Mouse (Mus musculus): Measurements from ENCODE around the gene Cntln.
A peak's percentile ranks its signal among the peaks of the same experiment; 100 is the strongest.

Cntln gene

GRCm38 (mm10) chr4:85049933-85050553 is 165.9 kb downstream of the Cntln start:
- no peak for DNase-seq (ENCODE audit: low read depth, low spot score)

GRCm38 (mm10) chr4:85054616-85055015 is 170.5 kb downstream of the Cntln start:
- no peak for DNase-seq (ENCODE audit: low read depth, low spot score)

- DNase-seq (ENCODE audit: low read depth, low spot score), result no peak
These were observed 175.5 kb downstream of the Cntln start for GRCm38 (mm10) chr4:85059598-85059997.

- no peak for DNase-seq (ENCODE audit: low read depth, low spot score)
These were observed 177.6 kb downstream of the Cntln start for GRCm38 (mm10) chr4:85061676-85062075.

- DNase-seq (ENCODE audit: low read depth, low spot score), result no peak
These were observed 211.9 kb downstream of the Cntln start for GRCm38 (mm10) chr4:85096033-85096432.

GRCm38 (mm10) chr4:85096682-85097081 is 212.6 kb downstream of the Cntln start:
- DNase-seq (ENCODE audit: low read depth, low spot score), result peak; percentile 74

- DNase-seq (ENCODE audit: low read depth, low spot score), result no peak
These were observed 218.1 kb downstream of the Cntln start for GRCm38 (mm10) chr4:85102168-85102567.

GRCm38 (mm10) chr4:85106416-85106815 is 222.3 kb downstream of the Cntln start:
- DNase-seq (ENCODE audit: low read depth, low spot score), result no peak

GRCm38 (mm10) chr4:85106961-85107360 is 222.9 kb downstream of the Cntln start:
- no peak for DNase-seq (ENCODE audit: low read depth, low spot score)

- DNase-seq (ENCODE audit: low read depth, low spot score), result no peak
These were observed 236.2 kb downstream of the Cntln start for GRCm38 (mm10) chr4:85120271-85120670.

- no peak for DNase-seq (ENCODE audit: low read depth, low spot score)
These were observed 265.6 kb downstream of the Cntln start for GRCm38 (mm10) chr4:85149726-85150125.

- DNase-seq (ENCODE audit: low read depth, low spot score), result no peak
These were observed 267.8 kb downstream of the Cntln start for GRCm38 (mm10) chr4:85151881-85152280.

GRCm38 (mm10) chr4:85154361-85154760 is 270.3 kb downstream of the Cntln start:
- no peak for DNase-seq (ENCODE audit: low read depth, low spot score)

GRCm38 (mm10) chr4:85161156-85161555 is 277.0 kb downstream of the Cntln start:
- DNase-seq (ENCODE audit: low read depth, low spot score), result no peak

GRCm38 (mm10) chr4:85162468-85163312 is 278.6 kb downstream of the Cntln start:
- peak; percentile 74 for DNase-seq (ENCODE audit: low read depth, low spot score)

GRCm38 (mm10) chr4:85163313-85163615 is 279.2 kb downstream of the Cntln start:
- DNase-seq (ENCODE audit: low read depth, low spot score), result no peak

GRCm38 (mm10) chr4:85168001-85168400 is 283.9 kb downstream of the Cntln start:
- no peak for DNase-seq (ENCODE audit: low read depth, low spot score)

- DNase-seq (ENCODE audit: low read depth, low spot score), result no peak
These were observed 291.4 kb downstream of the Cntln start for GRCm38 (mm10) chr4:85175466-85175865.

GRCm38 (mm10) chr4:85178394-85179051 is 294.4 kb downstream of the Cntln start:
- no peak for DNase-seq (ENCODE audit: low read depth, low spot score)

Data from forelimb bud, embryonic 11.5 days (tissue).